Mouse (Mus musculus) spleen, adult 2 months (tissue): ENCODE data around the gene Ocm. TPM values are rescaled to one million over a fixed set of nuclear protein-coding genes. Genes with fewer than 3 reads are reported as not detected.

Experiments
- DNase-seq, 2 experiments: peaks; one replicate each; pipeline versions ENCODE4 v3.0.0 to v3.0.0-alpha.2; 2012 to 2021; ENCODE audit warnings: low spot score in 2 of 2, low read depth in 1 of 2
- H3K27ac ChIP-seq: fragments of 200-500 bp; 2 replicates; pipeline ENCODE4 v1.5.1; 2012; ENCODE audit warnings: low read length, inconsistent platforms; ENCODE audit not compliant: insufficient read depth
- H3K27me3 ChIP-seq: fragments of 200-500 bp; 2 replicates; pipeline ENCODE4 v1.6.1; 2012; ENCODE audit warnings: mild to moderate bottlenecking, moderate library complexity, low read length, inconsistent platforms; ENCODE audit not compliant: control insufficient read depth, insufficient read depth
- H3K36me3 ChIP-seq: fragments of 200-500 bp; 2 replicates; pipeline ENCODE4 v1.6.1; 2012; ENCODE audit warnings: mild to moderate bottlenecking, low read length, inconsistent platforms; ENCODE audit not compliant: control insufficient read depth, insufficient read depth
- H3K4me1 ChIP-seq: fragments of 200-500 bp; 2 replicates; pipeline ENCODE4 v1.6.1; 2011; ENCODE audit warnings: inconsistent platforms; ENCODE audit not compliant: control insufficient read depth, insufficient read depth, insufficient read length
- H3K4me3 ChIP-seq: fragments of 200-500 bp; 2 replicates; pipeline ENCODE4 v1.5.1; 2011; ENCODE audit warnings: mild to moderate bottlenecking, inconsistent platforms; ENCODE audit not compliant: insufficient read depth, insufficient read length; ENCODE audit errors: extremely low read depth
- CTCF ChIP-seq: fragments of 200-500 bp; IDR thresholded peaks from 2 replicates; pipeline ENCODE4 v1.5.1; 2011; ENCODE audit warnings: mild to moderate bottlenecking, inconsistent platforms; ENCODE audit not compliant: insufficient read depth, insufficient read length, insufficient replicate concordance; ENCODE audit errors: extremely low read depth
- POLR2A ChIP-seq: fragments of 200-500 bp; IDR thresholded peaks from 2 replicates; pipeline ENCODE4 v1.6.1; 2011; ENCODE audit warnings: low read depth, low read length, inconsistent platforms
- WGBS: fragments of 180-500 bp; shearing (Covaris S2); methylation state at CpG from one replicate; pipeline ENCODE4 v1.1.7; 2018; 5-methylcytosine and 5-hydroxymethylcytosine counted together
- polyA plus RNA-seq: library from polyadenylated mRNA; depleted of rRNA; stranded (reverse); fragments of >200 nt; gene quantifications from 2 replicates; pipeline ENCODE4 v1.2.3, GENCODE M21; 2012

Gene Ocm
- polyA plus RNA-seq, 1 experiment, result not detected

DNA sequence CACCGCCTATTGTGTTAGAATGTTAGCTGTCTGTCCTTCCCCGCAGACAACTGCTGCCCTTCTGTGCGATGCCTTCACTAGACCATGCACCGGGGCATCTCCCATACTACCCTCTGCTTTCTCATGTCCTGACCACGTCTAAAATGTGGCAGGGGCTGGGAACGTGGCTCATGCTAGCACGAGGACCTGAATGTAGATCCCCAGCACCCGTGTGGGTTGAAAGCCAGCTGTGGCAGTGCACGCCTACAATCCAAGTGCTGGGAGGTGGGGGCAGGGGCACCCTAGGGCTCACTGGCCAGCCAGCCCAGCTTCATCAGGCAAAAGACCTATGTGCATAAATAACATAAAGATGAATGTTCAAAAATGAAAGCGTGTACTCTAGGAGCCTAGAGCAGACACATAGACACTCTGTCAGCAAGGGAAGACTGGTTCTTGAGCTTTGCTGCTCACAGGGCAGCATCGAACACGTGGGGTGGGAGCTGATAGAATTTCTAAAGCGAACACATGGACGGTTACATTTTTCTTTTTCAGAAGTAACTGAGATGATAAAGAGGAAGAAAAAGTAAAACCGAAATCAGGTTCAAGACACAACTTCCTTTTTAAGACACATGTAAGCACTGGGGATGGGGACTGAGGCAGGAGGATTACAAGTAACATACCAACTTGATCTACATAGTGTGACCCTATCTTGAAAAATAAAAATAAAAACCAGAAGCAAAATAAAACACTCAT is 23.8 kb downstream of the Ocm start:
- no peaks in the 10 kb centered on the region for H3K27me3 ChIP-seq
- H3K4me1 ChIP-seq, result peaks cover 17% of the 10 kb centered on the region; the same call in 1 of the 2 replicates
- 37% methylated on average over 15 of the region's 15 CpGs for WGBS
- DNase-seq, result peak; percentile 23 to 46
- peak overlapping the region; percentile 35; the same call in 1 of the 2 replicates for H3K4me3 ChIP-seq
- TF ChIP-seq POLR2A (no peak), CTCF (no peak)
- H3K27ac ChIP-seq, result peak overlapping the region; percentile 96
- peaks cover 26% of the 10 kb centered on the region for H3K36me3 ChIP-seq

DNA sequence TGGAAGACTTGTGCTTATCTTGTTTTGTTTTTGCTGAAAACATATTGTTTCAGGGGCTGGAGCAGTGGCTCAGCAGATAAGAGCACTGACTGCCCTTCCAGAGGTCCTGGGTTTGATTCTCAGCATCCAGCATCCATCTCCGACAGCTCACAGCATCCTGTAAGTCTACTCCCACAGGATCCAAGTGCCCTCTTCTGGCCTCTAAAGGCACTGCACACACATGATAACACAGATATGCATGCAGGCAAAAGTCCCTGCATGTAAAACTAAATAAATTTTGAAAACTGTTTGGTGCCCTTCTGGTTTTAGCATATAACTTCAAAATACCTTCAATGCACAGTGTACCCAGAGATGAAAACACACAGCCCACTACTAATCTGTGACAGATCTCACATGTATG is 27.1 kb downstream of the Ocm start:
- no peak for TF ChIP-seq POLR2A
- H3K4me3 ChIP-seq, result no peak overlapping the region
- no peaks in the 10 kb centered on the region for H3K27me3 ChIP-seq
- H3K27ac ChIP-seq, result no peak overlapping the region
- no peak for DNase-seq
- 91% methylated on average over 1 of the region's 1 CpGs for WGBS
- H3K4me1 ChIP-seq, result peaks cover 17% of the 10 kb centered on the region; the same call in 1 of the 2 replicates
- H3K36me3 ChIP-seq, result peaks cover 34% of the 10 kb centered on the region

DNA sequence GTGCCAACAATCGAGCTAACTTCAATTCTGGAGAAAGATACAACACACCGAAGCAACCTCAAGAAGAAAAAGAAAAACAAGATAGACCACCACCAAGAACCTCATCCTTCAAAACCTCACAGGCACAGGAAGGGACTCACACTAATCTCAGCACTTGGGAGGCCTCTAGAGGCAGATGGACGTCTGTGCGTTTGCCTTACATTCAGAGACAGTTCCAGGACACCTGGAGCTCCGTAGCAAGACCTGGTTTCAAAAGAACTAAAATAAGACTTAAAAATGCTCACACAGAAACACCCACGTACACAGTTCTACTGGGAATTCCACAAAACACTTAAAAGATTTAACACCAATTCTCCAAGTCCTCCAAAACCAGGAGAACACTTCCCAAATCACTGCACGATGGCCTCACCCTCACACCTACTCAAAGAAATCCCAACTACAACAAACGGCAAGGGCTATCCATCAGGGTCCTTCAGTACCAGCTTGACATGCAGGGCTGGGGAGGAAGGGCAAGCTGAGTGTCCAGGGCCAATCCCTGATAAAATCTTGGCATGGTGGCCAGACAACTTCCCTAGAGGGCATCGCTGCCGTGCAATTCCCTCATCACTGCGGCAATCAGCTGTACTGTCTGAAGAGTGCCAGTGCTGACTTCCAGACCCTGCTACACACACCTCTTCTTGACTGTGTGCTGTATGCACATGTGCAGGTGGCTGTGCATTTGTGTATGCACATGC is 31.7 kb downstream of the Ocm start:
- Histone ChIP-seq H3K36me3 (peaks cover 50% of the 10 kb centered on the region), H3K27me3 (no peaks in the 10 kb centered on the region), H3K27ac (no peak overlapping the region), H3K4me1 (no peaks in the 10 kb centered on the region), H3K4me3 (no peak overlapping the region)
- no peak for DNase-seq
- TF ChIP-seq CTCF, result no peak
- TF ChIP-seq POLR2A, result no peak
- 85% methylated on average over 11 of the region's 11 CpGs for WGBS

GRCm38 (mm10) chr5:143993849-143994248 is 32.6 kb downstream of the Ocm start:
- Histone ChIP-seq H3K27ac (no peak overlapping the region), H3K4me1 (no peaks in the 10 kb centered on the region), H3K4me3 (no peak overlapping the region), H3K36me3 (peaks cover 51% of the 10 kb centered on the region), H3K27me3 (no peaks in the 10 kb centered on the region)
- WGBS, result 91% methylated on average over 5 of the region's 5 CpGs
- no peak for TF ChIP-seq POLR2A
- TF ChIP-seq CTCF, result no peak
- no peak for DNase-seq

DNA sequence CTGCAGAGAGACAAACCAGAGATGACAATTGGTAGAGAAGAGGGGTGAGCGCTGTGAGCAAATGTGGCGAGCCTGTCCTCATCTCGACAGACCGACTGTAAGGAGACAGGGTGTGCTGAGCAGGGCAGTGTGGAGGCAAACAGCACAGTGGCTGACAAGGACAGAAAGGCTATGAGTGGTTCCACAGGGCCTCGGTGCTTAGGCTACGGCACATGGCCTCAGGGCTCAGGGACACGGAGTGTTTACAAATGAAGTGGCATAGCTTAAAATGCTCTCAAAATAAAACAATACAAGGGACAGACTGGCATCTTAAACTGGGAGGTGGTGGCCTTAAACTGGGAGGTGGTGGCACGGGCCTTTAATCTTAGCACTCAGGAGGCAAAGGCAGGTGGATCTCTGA is 33.2 kb downstream of the Ocm start:
- 93% methylated on average over 8 of the region's 8 CpGs for WGBS
- Histone ChIP-seq H3K36me3 (peaks cover 48% of the 10 kb centered on the region), H3K27me3 (no peaks in the 10 kb centered on the region), H3K4me3 (no peak overlapping the region), H3K4me1 (no peaks in the 10 kb centered on the region), H3K27ac (no peak overlapping the region)
- DNase-seq, result no peak
- TF ChIP-seq POLR2A (no peak), CTCF (no peak)

DNA sequence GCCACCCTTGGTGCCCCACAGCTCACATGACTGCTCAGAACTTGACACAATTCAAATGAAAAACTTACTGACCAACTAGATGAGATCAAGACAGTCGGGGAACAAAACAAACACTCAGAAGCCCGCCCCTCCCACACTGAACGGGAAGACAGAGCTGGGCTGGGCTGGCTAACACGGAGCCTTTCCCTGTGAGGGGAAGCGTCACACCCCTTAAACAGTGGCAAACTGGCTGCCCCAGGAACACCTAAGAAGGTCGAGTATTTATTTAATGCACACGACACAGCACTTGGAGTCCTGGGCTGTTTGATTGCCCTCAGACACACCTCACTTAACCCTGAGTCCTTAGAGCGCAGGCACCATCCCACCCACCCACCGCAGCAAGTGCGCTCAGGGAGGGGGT is 33.8 kb downstream of the Ocm start:
- Histone ChIP-seq H3K27ac (no peak overlapping the region), H3K4me3 (no peak overlapping the region), H3K36me3 (peaks cover 50% of the 10 kb centered on the region), H3K4me1 (no peaks in the 10 kb centered on the region), H3K27me3 (no peaks in the 10 kb centered on the region)
- TF ChIP-seq CTCF, result no peak
- no peak for TF ChIP-seq POLR2A
- 93% methylated on average over 10 of the region's 10 CpGs for WGBS
- no peak for DNase-seq

GRCm38 (mm10) chr5:143990086-143990485 is 36.4 kb downstream of the Ocm start:
- peaks cover 53% of the 10 kb centered on the region for H3K36me3 ChIP-seq
- H3K27ac ChIP-seq, result no peak overlapping the region
- 25% methylated on average over 11 of the region's 11 CpGs for WGBS
- H3K4me3 ChIP-seq, result no peak overlapping the region
- no peak for TF ChIP-seq POLR2A
- no peak for TF ChIP-seq CTCF
- no peaks in the 10 kb centered on the region for H3K4me1 ChIP-seq
- no peaks in the 10 kb centered on the region for H3K27me3 ChIP-seq
- DNase-seq, result no peak
